Mouse (Mus musculus): ENCODE results near the gene Ikbkg. TPM values are rescaled to one million over a fixed set of nuclear protein-coding genes. Genes with fewer than 3 reads are reported as not detected.

Gene Ikbkg
- total and polyA plus RNA-seq, 3 experiments, result 20.5 to 40.6 (median 26.4) TPM

GRCm38 (mm10) chrX:74372888-74373549 is 20.1 kb upstream of the Ikbkg start, which contains the start of the genes Ubl4a and Slc10a3:
Gene Ubl4a (minus strand): TSS chrX:74373218.
Gene Slc10a3 (minus strand): TSS chrX:74373349.
- Histone ChIP-seq H3K4me1 (ENCODE audit: control insufficient read depth in 1 of 2, insufficient read depth in 2 of 2) (peaks cover 6 to 22% of the 10 kb centered on the region in 2 experiments; a peak in 2 of 4 replicates), H3K27ac (ENCODE audit: insufficient read depth, low read depth) (no peak within 1 kb of the TSS), H3K79me2 (replicated peaks; ENCODE audit: control insufficient read depth, extremely low read depth, insufficient read depth, poor library complexity, severe bottlenecking) (no peaks in the 10 kb centered on the region; the same call in 1 of the 2 replicates), H3K4me2 (ENCODE audit: insufficient read depth, low read depth, poor library complexity, severe bottlenecking) (peak within 1 kb of the TSS; percentile 78), H3K27me3 (replicated peaks) (no peaks in the 10 kb centered on the region), H3K9me3 (replicated peaks; ENCODE audit: low read length) (no peaks in the 10 kb centered on the region), H3K4me3 (replicated peaks in 1 of 3; ENCODE audit: low read depth in 2 of 3, low read length in 2 of 3, poor library complexity in 1 of 3) (peak within 1 kb of the TSS; percentile 65 to 70 (median 66)), H3K9ac (ENCODE audit: insufficient read depth, low read depth) (peak within 1 kb of the TSS; percentile 80), H3K36me3 (replicated peaks in 1 of 2; ENCODE audit: control insufficient read depth in 1 of 2, insufficient read depth in 1 of 2, low read length in 1 of 2) (peaks cover 9 to 15% of the 10 kb centered on the region in 2 experiments)
- in situ Hi-C loops (cut with MboI; ENCODE audit: low pct_ligation_motif_present, low pct_unique_long_range_greater_than_20kb, low sequenced_read_pairs) (no loop called here), dilution Hi-C loops (cut with MboI; ENCODE audit: extremely low pct_ligation_motif_present, extremely low pct_unique_long_range_greater_than_20kb, low sequenced_read_pairs) (no loop called here)
- TF ChIP-seq KAT2A (IDR thresholded peaks at IDR 0.05; ENCODE audit: insufficient replicate concordance, low read length) (no peak), POLR2AphosphoS2 (IDR thresholded peaks at IDR 0.05; ENCODE audit: low read depth, low read length) (peak; percentile 43; the same call in 1 of the 2 replicates), ZMIZ1 (IDR thresholded peaks at IDR 0.05; ENCODE audit: low read depth, low read length) (peak; percentile 67; the same call in 1 of the 2 replicates), ZKSCAN1 (IDR thresholded peaks at IDR 0.05; ENCODE audit: borderline replicate concordance, low read depth, low read length) (no peak), NELFE (IDR thresholded peaks at IDR 0.05; ENCODE audit: low read depth, low read length) (peak; percentile 82), RCOR1 (conservative IDR thresholded peaks at IDR 0.05; ENCODE audit: low read depth, low read length) (no peak), USF1 (IDR thresholded peaks at IDR 0.05; ENCODE audit: low read depth, low read length) (peak; percentile 75), MEF2A (IDR thresholded peaks at IDR 0.05; ENCODE audit: borderline replicate concordance, low read depth, low read length) (no peak), ETS1 (conservative IDR thresholded peaks at IDR 0.05; ENCODE audit: low read depth, low read length) (no peak), PAX5 (IDR thresholded peaks at IDR 0.05; ENCODE audit: low read length) (no peak), HCFC1 (IDR thresholded peaks at IDR 0.05; ENCODE audit: low read depth, low read length) (peak; percentile 76), SMC3 (IDR thresholded peaks at IDR 0.05; ENCODE audit: low read depth, low read length) (no peak), TCF12 (IDR thresholded peaks at IDR 0.05; ENCODE audit: low read depth, low read length) (peak; percentile 55), CHD1 (IDR thresholded peaks at IDR 0.05; ENCODE audit: low read depth, low read length) (no peak), NRF1 (IDR thresholded peaks at IDR 0.05; ENCODE audit: low read depth, low read length) (no peak), TBP (conservative IDR thresholded peaks at IDR 0.05; ENCODE audit: low read depth, low read length) (peak; percentile 59; the same call in 1 of the 2 replicates), JUND (conservative IDR thresholded peaks at IDR 0.05; ENCODE audit: low read depth, low read length) (no peak), UBTF (IDR thresholded peaks at IDR 0.05; ENCODE audit: low read depth, low read length) (no peak), MXI1 (IDR thresholded peaks at IDR 0.05; ENCODE audit: low read depth, low read length) (peak; percentile 91), E2F4 (IDR thresholded peaks at IDR 0.05; ENCODE audit: insufficient replicate concordance, low read depth, low read length) (no peak), IRF4 (IDR thresholded peaks at IDR 0.05; ENCODE audit: low read depth, low read length) (no peak; the same call in 1 of the 2 replicates), MAX (IDR thresholded peaks at IDR 0.05; ENCODE audit: low read length) (peak; percentile 96), ELF1 (IDR thresholded peaks at IDR 0.05; ENCODE audit: low read depth, low read length) (no peak; the same call in 1 of the 2 replicates), SIN3A (IDR thresholded peaks at IDR 0.05; ENCODE audit: low read length) (peak; percentile 91), GABPA (IDR thresholded peaks at IDR 0.05; ENCODE audit: insufficient replicate concordance, low read depth, low read length) (no peak), MAFK (IDR thresholded peaks at IDR 0.05; ENCODE audit: insufficient replicate concordance, low read length) (no peak), JUN (IDR thresholded peaks at IDR 0.05; ENCODE audit: insufficient read depth, low read depth, low read length) (no peak), ZNF384 (IDR thresholded peaks at IDR 0.05; ENCODE audit: low read depth, low read length) (no peak), BHLHE40 (IDR thresholded peaks at IDR 0.05; ENCODE audit: low read depth, low read length) (peak; percentile 41), USF2 (conservative IDR thresholded peaks at IDR 0.05; ENCODE audit: low read depth, low read length) (peak; percentile 41), MAZ (IDR thresholded peaks at IDR 0.05; ENCODE audit: low read depth, low read length) (no peak), CHD2 (IDR thresholded peaks at IDR 0.05; ENCODE audit: low read length) (no peak), POLR2A (IDR thresholded peaks at IDR 0.05; ENCODE audit: low read depth, low read length) (peak; percentile 87), CTCF (conservative IDR thresholded peaks at IDR 0.05 in 1 of 2, IDR thresholded peaks at IDR 0.05 in 1 of 2; ENCODE audit: low read depth in 2 of 2, low read length in 2 of 2) (no peak), ZC3H11A (IDR thresholded peaks at IDR 0.05; ENCODE audit: low read depth, low read length) (no peak), MYC (IDR thresholded peaks at IDR 0.05; ENCODE audit: low read depth, low read length) (peak; percentile 94), RAD21 (IDR thresholded peaks at IDR 0.05; ENCODE audit: low read depth, low read length) (no peak), EP300 (IDR thresholded peaks at IDR 0.05; ENCODE audit: low read length) (no peak)
- DNase-seq (ENCODE audit: extremely low read depth), result peak; percentile 91
